In genomic region chr10:80710834-80711233, GRCm38 (mm10) we compare ENCODE assay signal across 15 mouse cellular contexts.
"Had no signal": no experiment of that assay in that cellular context is flagged by ENCODE, and none has a peak within 500 bp of the region (broad histone marks: within the 10 kb centered on the region; RNA-seq: fewer than 3 reads in every experiment).

No protein-coding gene starts in this region.

- DNase-seq: cerebellum, adult 9-11 months; cerebellum, postnatal 10 days; cerebellum, postnatal 14 days; cerebellum, postnatal 25 days; cerebellum, postnatal 36 days; embryo, embryonic 11 days; forebrain, postnatal 0 days; gastrocnemius, adult 2 months; gastrocnemius, postnatal 10 days; gastrocnemius, postnatal 14 days; gastrocnemius, postnatal 25 days; gastrocnemius, postnatal 36 days; heart, adult 11 months; heart, adult 18-20 months; heart, adult 2 months had no signal
